Mouse (Mus musculus): ENCODE results near the gene Nup107. TPM values are rescaled to one million over a fixed set of nuclear protein-coding genes. Genes with fewer than 3 reads are reported as not detected.
"Not testable (repeated sequence)": the region's sequence is repeated elsewhere in the genome, so short reads cannot be mapped to it uniquely, and the experiment has no call there.

The Nup107 gene
- polyA plus RNA-seq, 1 experiment from 2014 or later, result 64.8 TPM

GRCm38 (mm10) chr10:117762281-117762830 lies 30.1 kb downstream of the Nup107 start:
- peaks cover 71% of the 10 kb centered on the region for H3K36me3 ChIP-seq (ENCODE audit: control insufficient read depth, insufficient read depth, low read length)
- 92% methylated on average over 2 of the region's 2 CpGs for WGBS
- no peak for ATAC-seq (ENCODE audit: low read depth)

DNA sequence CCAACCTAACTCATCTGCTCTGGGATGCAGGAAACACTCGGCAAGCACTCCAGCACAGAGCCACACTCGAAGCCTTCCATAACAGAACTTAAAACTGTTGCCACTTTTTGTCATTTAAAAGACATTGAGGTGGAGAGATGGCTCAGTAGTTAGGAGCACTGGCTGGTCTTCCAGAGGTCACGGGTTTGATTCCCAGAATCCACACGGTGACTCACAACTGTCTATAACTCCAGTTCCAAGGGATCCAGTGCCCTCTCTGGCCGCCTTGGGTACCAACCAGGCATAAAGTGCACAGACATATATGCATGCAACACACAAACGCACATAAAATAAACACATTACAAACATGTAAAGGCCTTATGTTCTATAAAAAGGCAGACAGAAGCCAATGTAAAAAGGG lies 31.0 kb downstream of the Nup107 start:
- peaks cover 73% of the 10 kb centered on the region for H3K36me3 ChIP-seq (ENCODE audit: control insufficient read depth, insufficient read depth, low read length)
- no peak overlapping the region for H3K4me3 ChIP-seq (ENCODE audit: low read length)
- H3K4me2 ChIP-seq (ENCODE audit: low read depth, low read length), result no peak overlapping the region
- H3K27ac ChIP-seq (ENCODE audit: low read length), result no peak overlapping the region
- H3K4me1 ChIP-seq (replicated peaks; ENCODE audit: control insufficient read depth, insufficient read depth, low read length), result no peaks in the 10 kb centered on the region
- 92% methylated on average over 6 of the region's 6 CpGs for WGBS
- no peaks in the 10 kb centered on the region for H3K9me3 ChIP-seq (ENCODE audit: control insufficient read depth, low read length)
- no peak for ATAC-seq (ENCODE audit: low read depth)
- H3K27me3 ChIP-seq (ENCODE audit: control insufficient read depth, insufficient read depth, low read depth, low read length), result no peaks in the 10 kb centered on the region
- H3K9ac ChIP-seq (ENCODE audit: low read length), result no peak overlapping the region

More at GRCm38 (mm10) chr10:117762281-117762830, 30.1 kb downstream of the Nup107 start:
- H3K27me3 ChIP-seq (ENCODE audit: control insufficient read depth, insufficient read depth, low read depth, low read length), result no peaks in the 10 kb centered on the region
- H3K4me3 ChIP-seq (ENCODE audit: low read length), result no peak overlapping the region
- no peaks in the 10 kb centered on the region for H3K4me1 ChIP-seq (replicated peaks; ENCODE audit: control insufficient read depth, insufficient read depth, low read length)
- no peak overlapping the region for H3K27ac ChIP-seq (ENCODE audit: low read length)
- no peaks in the 10 kb centered on the region for H3K9me3 ChIP-seq (ENCODE audit: control insufficient read depth, low read length)
- no peak overlapping the region for H3K9ac ChIP-seq (ENCODE audit: low read length)
- H3K4me2 ChIP-seq (ENCODE audit: low read depth, low read length), result no peak overlapping the region

DNA sequence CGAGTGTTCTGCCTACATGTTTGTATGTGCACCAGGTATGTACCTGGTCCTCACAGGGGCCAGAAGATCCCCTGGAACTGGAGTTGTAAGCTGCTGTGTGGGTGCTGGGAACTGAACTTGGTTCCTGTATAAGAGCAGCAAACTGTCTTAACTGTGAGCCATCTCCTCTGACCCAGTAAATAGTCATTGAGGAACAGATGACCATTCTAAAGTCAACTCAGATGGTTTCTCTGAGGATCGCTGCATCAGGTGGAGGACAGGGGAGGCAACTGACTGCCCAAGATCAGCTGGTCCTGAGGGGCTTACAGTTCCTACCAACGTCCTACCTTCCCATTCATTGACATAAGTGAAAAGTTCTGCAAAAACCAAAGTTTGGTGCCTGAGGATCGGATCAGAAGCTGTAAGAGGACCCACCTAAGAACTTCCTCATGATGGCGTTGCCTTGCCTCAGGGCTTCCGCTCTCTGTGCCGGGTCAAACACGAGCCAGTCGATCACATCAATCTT lies 31.6 kb downstream of the Nup107 start:
- peaks cover 73% of the 10 kb centered on the region for H3K36me3 ChIP-seq (ENCODE audit: control insufficient read depth, insufficient read depth, low read length)
- H3K4me3 ChIP-seq (ENCODE audit: low read length), result no peak overlapping the region
- no peaks in the 10 kb centered on the region for H3K27me3 ChIP-seq (ENCODE audit: control insufficient read depth, insufficient read depth, low read depth, low read length)
- no peaks in the 10 kb centered on the region for H3K4me1 ChIP-seq (replicated peaks; ENCODE audit: control insufficient read depth, insufficient read depth, low read length)
- WGBS, result 94% methylated on average over 9 of the region's 9 CpGs
- H3K4me2 ChIP-seq (ENCODE audit: low read depth, low read length), result no peak overlapping the region
- no peaks in the 10 kb centered on the region for H3K9me3 ChIP-seq (ENCODE audit: control insufficient read depth, low read length)
- H3K27ac ChIP-seq (ENCODE audit: low read length), result no peak overlapping the region
- no peak overlapping the region for H3K9ac ChIP-seq (ENCODE audit: low read length)
- ATAC-seq (ENCODE audit: low read depth), result no peak

DNA sequence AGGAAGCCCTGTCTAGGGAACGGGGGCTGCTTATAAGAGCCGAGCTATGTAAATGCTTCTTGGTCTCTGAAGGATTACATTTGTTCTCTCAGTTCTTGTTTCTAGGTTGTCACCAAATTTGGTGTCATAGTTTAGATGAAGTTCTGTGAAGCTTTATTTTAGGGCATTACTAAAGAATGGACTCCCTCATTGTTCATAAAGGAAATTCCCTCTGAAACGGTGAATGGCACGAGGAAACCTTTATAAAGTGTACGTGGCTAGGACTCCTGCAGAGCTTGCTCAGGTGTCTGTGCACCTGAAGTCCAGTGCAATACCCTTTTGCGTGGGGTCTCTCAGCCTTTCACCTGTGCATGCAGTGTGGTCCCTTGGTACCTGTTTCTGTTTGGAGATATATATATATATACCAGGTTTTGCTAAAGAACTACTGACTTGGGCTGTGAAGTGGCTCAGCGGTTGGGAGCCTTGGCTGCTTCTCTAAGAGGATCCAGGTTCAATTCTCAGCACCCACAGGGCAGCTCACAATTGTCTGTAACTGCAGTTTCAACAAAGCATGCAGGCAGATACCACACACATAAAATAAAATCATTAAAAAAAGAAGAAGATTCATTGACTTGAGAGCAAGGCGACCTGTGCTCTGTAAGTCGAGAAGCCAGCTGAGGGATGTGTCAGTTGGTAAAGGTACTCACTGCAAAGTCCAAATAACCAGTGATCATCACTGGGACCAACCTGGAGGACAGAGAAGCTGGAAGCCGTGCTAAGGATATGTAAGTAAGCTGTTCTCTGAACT lies 32.5 kb downstream of the Nup107 start:
- ATAC-seq (ENCODE audit: low read depth), result no peak
- peaks cover 70% of the 10 kb centered on the region for H3K36me3 ChIP-seq (ENCODE audit: control insufficient read depth, insufficient read depth, low read length)
- 92% methylated on average over 10 of the region's 10 CpGs for WGBS

GRCm38 (mm10) chr10:117758749-117759727 lies 33.5 kb downstream of the Nup107 start:
- H3K4me2 ChIP-seq (ENCODE audit: low read depth, low read length), result no peak overlapping the region
- no peaks in the 10 kb centered on the region for H3K9me3 ChIP-seq (ENCODE audit: control insufficient read depth, low read length)
- no peak for ATAC-seq (ENCODE audit: low read depth)
- H3K9ac ChIP-seq (ENCODE audit: low read length), result no peak overlapping the region
- peaks cover 68% of the 10 kb centered on the region for H3K36me3 ChIP-seq (ENCODE audit: control insufficient read depth, insufficient read depth, low read length)
- 84% methylated on average over 18 of the region's 18 CpGs for WGBS
- no peak overlapping the region for H3K27ac ChIP-seq (ENCODE audit: low read length)
- H3K27me3 ChIP-seq (ENCODE audit: control insufficient read depth, insufficient read depth, low read depth, low read length), result no peaks in the 10 kb centered on the region
- H3K4me1 ChIP-seq (replicated peaks; ENCODE audit: control insufficient read depth, insufficient read depth, low read length), result no peaks in the 10 kb centered on the region
- no peak overlapping the region for H3K4me3 ChIP-seq (ENCODE audit: low read length)

More for the DNA sequence above, 32.5 kb downstream of the Nup107 start:
- H3K9ac ChIP-seq (ENCODE audit: low read length), result no peak overlapping the region
- no peak overlapping the region for H3K4me2 ChIP-seq (ENCODE audit: low read depth, low read length)
- no peaks in the 10 kb centered on the region for H3K27me3 ChIP-seq (ENCODE audit: control insufficient read depth, insufficient read depth, low read depth, low read length)
- H3K9me3 ChIP-seq (ENCODE audit: control insufficient read depth, low read length), result no peaks in the 10 kb centered on the region
- H3K4me1 ChIP-seq (replicated peaks; ENCODE audit: control insufficient read depth, insufficient read depth, low read length), result no peaks in the 10 kb centered on the region
- H3K4me3 ChIP-seq (ENCODE audit: low read length), result no peak overlapping the region
- H3K27ac ChIP-seq (ENCODE audit: low read length), result no peak overlapping the region

- not testable (repeated sequence) for H3K4me2 ChIP-seq (ENCODE audit: low read depth, low read length); H3K9ac ChIP-seq (ENCODE audit: low read length); H3K9me3 ChIP-seq (ENCODE audit: control insufficient read depth, low read length); H3K4me3 ChIP-seq (ENCODE audit: low read length); H3K4me1 ChIP-seq (replicated peaks; ENCODE audit: control insufficient read depth, insufficient read depth, low read length); H3K27me3 ChIP-seq (ENCODE audit: control insufficient read depth, insufficient read depth, low read depth, low read length); H3K27ac ChIP-seq (ENCODE audit: low read length); ATAC-seq (ENCODE audit: low read depth)
- 98% methylated on average over 3 of the region's 3 CpGs for WGBS
- peaks cover 66% of the 10 kb centered on the region for H3K36me3 ChIP-seq (ENCODE audit: control insufficient read depth, insufficient read depth, low read length)
These were observed 34.2 kb downstream of the Nup107 start for GRCm38 (mm10) chr10:117758344-117758743.

DNA sequence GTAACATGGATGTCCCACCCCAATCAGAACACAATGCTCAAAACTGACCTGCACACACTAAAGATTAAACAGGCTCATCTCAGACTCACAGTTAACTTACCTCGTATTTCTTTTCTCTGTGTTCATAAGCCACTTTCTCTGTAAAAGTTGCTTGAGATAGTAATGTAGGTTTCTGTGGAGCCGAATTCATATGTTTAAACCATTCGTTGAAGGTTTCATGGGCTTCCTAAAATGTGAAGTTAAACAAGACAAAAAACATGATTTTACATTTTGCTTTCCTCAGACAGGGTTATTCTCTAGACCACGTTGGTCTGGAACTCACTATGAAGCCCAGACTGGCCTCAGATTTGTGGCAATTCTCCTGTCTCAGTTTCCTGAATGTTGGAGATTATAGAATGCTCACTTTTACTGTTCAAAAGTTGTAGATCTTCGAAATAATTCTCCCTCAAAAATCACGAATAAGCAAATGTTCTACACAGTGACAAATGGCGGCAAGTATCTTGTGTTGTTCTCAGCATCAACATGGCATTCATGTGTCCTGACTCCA lies 34.6 kb downstream of the Nup107 start:
- H3K4me3 ChIP-seq (ENCODE audit: low read length), result no peak overlapping the region
- no peak overlapping the region for H3K4me2 ChIP-seq (ENCODE audit: low read depth, low read length)
- H3K27me3 ChIP-seq (ENCODE audit: control insufficient read depth, insufficient read depth, low read depth, low read length), result no peaks in the 10 kb centered on the region
- H3K9ac ChIP-seq (ENCODE audit: low read length), result no peak overlapping the region
- no peaks in the 10 kb centered on the region for H3K4me1 ChIP-seq (replicated peaks; ENCODE audit: control insufficient read depth, insufficient read depth, low read length)
- H3K27ac ChIP-seq (ENCODE audit: low read length), result no peak overlapping the region
- H3K9me3 ChIP-seq (ENCODE audit: control insufficient read depth, low read length), result no peaks in the 10 kb centered on the region
- no peak for ATAC-seq (ENCODE audit: low read depth)
- peaks cover 65% of the 10 kb centered on the region for H3K36me3 ChIP-seq (ENCODE audit: control insufficient read depth, insufficient read depth, low read length)
- 93% methylated on average over 7 of the region's 7 CpGs for WGBS

GRCm38 (mm10) chr10:117757259-117757658 lies 35.2 kb downstream of the Nup107 start:
- WGBS, result 74% methylated on average over 1 of the region's 1 CpGs
- H3K27ac ChIP-seq (ENCODE audit: low read length), result no peak overlapping the region
- H3K4me1 ChIP-seq (replicated peaks; ENCODE audit: control insufficient read depth, insufficient read depth, low read length), result no peaks in the 10 kb centered on the region
- H3K4me3 ChIP-seq (ENCODE audit: low read length), result no peak overlapping the region
- H3K4me2 ChIP-seq (ENCODE audit: low read depth, low read length), result no peak overlapping the region
- no peak for ATAC-seq (ENCODE audit: low read depth)
- H3K36me3 ChIP-seq (ENCODE audit: control insufficient read depth, insufficient read depth, low read length), result peaks cover 63% of the 10 kb centered on the region
- H3K9ac ChIP-seq (ENCODE audit: low read length), result no peak overlapping the region
- H3K27me3 ChIP-seq (ENCODE audit: control insufficient read depth, insufficient read depth, low read depth, low read length), result no peaks in the 10 kb centered on the region
- no peaks in the 10 kb centered on the region for H3K9me3 ChIP-seq (ENCODE audit: control insufficient read depth, low read length)

Data from lung, embryonic 16.5 days (tissue).